Mouse (Mus musculus): ENCODE measurements around the gene Pnpla6. TPM values are rescaled to one million over a fixed set of nuclear protein-coding genes. Genes with fewer than 3 reads are reported as not detected.

Pnpla6 gene
- polyA plus RNA-seq, 1 experiment from 2014 or later = 24.6 TPM

DNA sequence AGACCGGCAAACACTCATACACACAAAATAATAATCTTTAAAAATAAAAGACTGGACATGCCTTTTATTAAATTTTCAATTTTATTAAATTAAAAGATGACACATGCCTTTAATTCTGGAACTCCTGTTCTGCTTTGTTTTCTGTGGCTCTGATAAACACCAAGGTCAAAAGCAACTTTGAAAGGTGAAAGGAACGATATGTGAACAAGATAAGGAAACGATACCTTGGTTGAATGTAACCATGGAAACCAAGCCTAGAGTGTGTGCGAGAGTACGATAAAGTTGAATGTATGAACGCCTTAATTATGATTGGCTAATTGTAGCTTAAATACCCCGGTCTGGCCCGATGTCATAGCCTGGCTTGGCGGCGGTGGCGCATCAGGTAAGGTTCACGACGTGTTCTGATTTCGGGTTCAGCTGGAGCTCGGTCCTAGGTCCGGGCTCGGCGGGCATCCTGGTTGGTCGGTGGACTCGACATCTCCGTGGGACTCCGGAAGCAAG is 32.9 kb upstream of the Pnpla6 start:
- Histone ChIP-seq H3K27me3 (ENCODE audit: control insufficient read depth, insufficient read depth, low read length) (no peaks in the 10 kb centered on the region), H3K36me3 (ENCODE audit: control insufficient read depth, insufficient read depth, low read length) (no peaks in the 10 kb centered on the region), H3K9ac (replicated peaks; ENCODE audit: low read depth, low read length) (no peak overlapping the region), H3K27ac (ENCODE audit: low read length) (no peak overlapping the region), H3K9me3 (ENCODE audit: control insufficient read depth, low read depth, low read length) (no peaks in the 10 kb centered on the region), H3K4me3 (ENCODE audit: low read depth, low read length) (no peak overlapping the region), H3K4me2 (replicated peaks; ENCODE audit: low read depth, low read length) (no peak overlapping the region), H3K4me1 (ENCODE audit: control insufficient read depth, insufficient read depth, low read length) (no peaks in the 10 kb centered on the region)
- 81% methylated on average over 22 of the region's 22 CpGs for WGBS
- no peak for ATAC-seq (ENCODE audit: insufficient number of reproducible peaks, insufficient read depth, low FRiP score, low read depth)

DNA sequence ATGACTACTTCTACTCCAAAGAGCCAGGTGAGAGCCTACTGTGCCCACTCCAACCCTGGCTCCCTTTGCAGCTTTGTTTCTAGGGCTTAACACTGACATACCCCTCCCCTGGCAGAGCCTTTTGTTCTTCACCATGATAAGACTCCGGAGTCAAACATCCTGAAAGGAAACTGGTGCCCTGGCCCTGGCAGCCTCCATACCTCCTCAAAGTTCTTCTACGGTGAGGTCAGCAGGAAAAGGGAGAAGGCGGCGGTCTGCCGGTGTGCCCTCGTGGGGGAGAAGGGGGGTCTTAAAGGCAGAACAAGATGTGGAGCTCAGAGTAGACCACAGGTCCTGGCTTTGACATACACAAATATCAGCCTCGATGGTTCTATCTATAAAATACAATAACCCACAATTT is 31.6 kb upstream of the Pnpla6 start:
- Histone ChIP-seq H3K9ac (replicated peaks; ENCODE audit: low read depth, low read length) (no peak overlapping the region), H3K4me2 (replicated peaks; ENCODE audit: low read depth, low read length) (no peak overlapping the region), H3K36me3 (ENCODE audit: control insufficient read depth, insufficient read depth, low read length) (no peaks in the 10 kb centered on the region), H3K27ac (ENCODE audit: low read length) (no peak overlapping the region), H3K9me3 (ENCODE audit: control insufficient read depth, low read depth, low read length) (no peaks in the 10 kb centered on the region), H3K27me3 (ENCODE audit: control insufficient read depth, insufficient read depth, low read length) (no peaks in the 10 kb centered on the region), H3K4me1 (ENCODE audit: control insufficient read depth, insufficient read depth, low read length) (no peaks in the 10 kb centered on the region), H3K4me3 (ENCODE audit: low read depth, low read length) (no peak overlapping the region)
- WGBS = 72% methylated on average over 7 of the region's 7 CpGs
- no peak for ATAC-seq (ENCODE audit: insufficient number of reproducible peaks, insufficient read depth, low FRiP score, low read depth)

DNA sequence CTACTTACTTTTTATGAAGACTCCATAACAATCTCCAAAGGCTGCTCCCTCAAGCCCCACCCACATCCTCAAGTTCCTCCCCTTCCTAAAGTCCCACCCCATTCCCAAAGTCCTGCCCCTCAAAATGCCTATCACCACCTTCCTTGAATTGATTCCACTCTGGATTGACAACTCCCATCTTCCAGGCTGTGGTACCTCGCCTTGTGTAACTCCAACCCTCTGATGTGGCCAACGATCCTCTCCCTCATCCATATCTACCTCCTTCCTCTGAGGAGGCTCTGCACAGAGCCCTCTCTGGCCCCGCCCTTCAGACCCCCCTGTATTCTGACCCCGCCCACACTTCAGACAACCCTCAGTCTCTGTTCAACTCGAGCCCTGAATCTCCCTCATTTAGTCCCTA is 30.0 kb upstream of the Pnpla6 start:
- Histone ChIP-seq H3K27me3 (ENCODE audit: control insufficient read depth, insufficient read depth, low read length) (no peaks in the 10 kb centered on the region), H3K4me1 (ENCODE audit: control insufficient read depth, insufficient read depth, low read length) (no peaks in the 10 kb centered on the region), H3K36me3 (ENCODE audit: control insufficient read depth, insufficient read depth, low read length) (no peaks in the 10 kb centered on the region), H3K27ac (ENCODE audit: low read length) (no peak overlapping the region), H3K9me3 (ENCODE audit: control insufficient read depth, low read depth, low read length) (no peaks in the 10 kb centered on the region), H3K4me2 (replicated peaks; ENCODE audit: low read depth, low read length) (no peak overlapping the region), H3K4me3 (ENCODE audit: low read depth, low read length) (no peak overlapping the region), H3K9ac (replicated peaks; ENCODE audit: low read depth, low read length) (no peak overlapping the region)
- WGBS = 25% methylated on average over 5 of the region's 5 CpGs
- ATAC-seq (ENCODE audit: insufficient number of reproducible peaks, insufficient read depth, low FRiP score, low read depth) = no peak

DNA sequence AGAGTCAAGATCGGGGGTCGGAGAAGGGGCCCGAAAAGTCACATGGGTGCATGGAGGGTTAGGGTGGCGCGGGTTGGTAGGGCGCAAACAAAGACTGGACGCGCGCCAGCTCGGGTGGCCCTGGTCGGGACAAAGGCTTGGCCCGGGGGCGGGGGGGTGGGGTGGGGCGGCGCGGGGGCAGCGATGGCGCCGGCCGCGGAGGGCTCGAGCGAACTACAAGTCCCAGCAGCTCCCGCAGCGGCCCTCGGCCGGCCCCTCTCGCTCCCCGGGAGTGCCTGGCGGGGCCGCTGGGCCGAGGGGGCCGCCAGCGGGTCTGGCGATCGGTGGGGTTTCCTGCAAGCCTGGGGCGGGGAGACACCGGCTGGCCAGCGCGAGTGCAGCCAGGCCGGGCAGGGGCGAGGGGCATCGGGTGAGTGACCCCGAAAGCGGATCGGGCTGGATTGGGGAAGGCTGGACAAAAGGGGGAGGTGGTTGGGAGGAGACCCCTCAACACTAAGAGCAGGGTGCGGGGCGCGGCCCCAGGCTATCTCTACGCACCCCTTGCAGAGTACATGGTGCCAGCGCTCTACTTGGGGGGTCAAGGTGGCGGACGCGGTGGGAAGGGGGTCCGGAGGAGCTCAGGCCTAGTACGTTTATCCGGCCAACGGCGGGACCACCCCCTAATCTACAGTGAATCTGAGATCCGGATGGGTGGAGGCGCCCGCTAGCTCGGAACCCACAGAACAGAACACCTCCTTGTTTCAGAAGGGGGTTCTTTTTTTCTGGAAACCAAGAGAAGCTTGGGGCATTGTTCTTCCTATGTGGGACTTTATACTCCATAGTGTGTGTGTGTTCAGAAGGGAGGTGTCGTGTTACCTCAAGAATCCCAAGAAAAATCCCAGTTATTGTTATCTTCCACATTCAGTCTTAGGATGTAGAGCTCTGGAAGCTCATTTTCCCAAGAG is 22.0 kb upstream of the Pnpla6 start, which contains the start of gene Zfp358:
TSS of gene Zfp358 (plus strand) at position 238 of the 944 bp plus-strand sequence.
- peaks cover 5% of the 10 kb centered on the region; the same call in 1 of the 2 replicates for H3K4me1 ChIP-seq (ENCODE audit: control insufficient read depth, insufficient read depth, low read length)
- H3K27me3 ChIP-seq (ENCODE audit: control insufficient read depth, insufficient read depth, low read length) = no peaks in the 10 kb centered on the region
- ATAC-seq (ENCODE audit: insufficient number of reproducible peaks, insufficient read depth, low FRiP score, low read depth) = peak; percentile 92
- H3K9ac ChIP-seq (replicated peaks; ENCODE audit: low read depth, low read length) = peak within 1 kb of the TSS; percentile 97
- WGBS = under 1% methylated on average over 53 of the region's 64 CpGs
- peak within 1 kb of the TSS; percentile 46 for H3K4me2 ChIP-seq (replicated peaks; ENCODE audit: low read depth, low read length)
- H3K27ac ChIP-seq (ENCODE audit: low read length) = peak within 1 kb of the TSS; percentile 88
- peak within 1 kb of the TSS; percentile 92 for H3K4me3 ChIP-seq (ENCODE audit: low read depth, low read length)
- H3K36me3 ChIP-seq (ENCODE audit: control insufficient read depth, insufficient read depth, low read length) = peaks cover 25% of the 10 kb centered on the region
- H3K9me3 ChIP-seq (ENCODE audit: control insufficient read depth, low read depth, low read length) = no peaks in the 10 kb centered on the region

DNA sequence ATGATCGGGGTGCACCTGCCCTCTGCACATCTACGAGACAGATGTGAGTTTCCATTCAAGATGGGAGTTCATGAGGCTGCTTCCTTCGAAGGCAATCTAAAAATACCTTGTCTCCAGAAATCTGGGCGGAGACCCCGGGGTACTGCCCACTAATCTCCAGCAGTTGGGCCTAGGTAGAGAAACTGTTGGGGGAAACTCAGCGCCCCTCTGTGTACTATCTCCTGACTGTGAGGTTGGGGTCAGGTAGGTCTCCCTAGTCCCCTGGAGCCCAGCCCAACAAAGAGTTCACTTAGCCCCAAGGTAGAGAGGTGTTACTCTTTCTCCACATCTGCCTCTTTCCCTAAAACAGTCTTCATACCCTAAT is 21.4 kb upstream of the Pnpla6 start:
- Histone ChIP-seq H3K9ac (replicated peaks; ENCODE audit: low read depth, low read length) (peak overlapping the region; percentile 97), H3K4me2 (replicated peaks; ENCODE audit: low read depth, low read length) (peak overlapping the region; percentile 46), H3K4me1 (ENCODE audit: control insufficient read depth, insufficient read depth, low read length) (peaks cover 5% of the 10 kb centered on the region; the same call in 1 of the 2 replicates), H3K9me3 (ENCODE audit: control insufficient read depth, low read depth, low read length) (no peaks in the 10 kb centered on the region), H3K36me3 (ENCODE audit: control insufficient read depth, insufficient read depth, low read length) (peaks cover 25% of the 10 kb centered on the region), H3K27me3 (ENCODE audit: control insufficient read depth, insufficient read depth, low read length) (no peaks in the 10 kb centered on the region), H3K4me3 (ENCODE audit: low read depth, low read length) (peak overlapping the region; percentile 92), H3K27ac (ENCODE audit: low read length) (no peak overlapping the region; the same call in 1 of the 2 replicates)
- WGBS = 22% methylated on average over 6 of the region's 6 CpGs
- ATAC-seq (ENCODE audit: insufficient number of reproducible peaks, insufficient read depth, low FRiP score, low read depth) = no peak

DNA sequence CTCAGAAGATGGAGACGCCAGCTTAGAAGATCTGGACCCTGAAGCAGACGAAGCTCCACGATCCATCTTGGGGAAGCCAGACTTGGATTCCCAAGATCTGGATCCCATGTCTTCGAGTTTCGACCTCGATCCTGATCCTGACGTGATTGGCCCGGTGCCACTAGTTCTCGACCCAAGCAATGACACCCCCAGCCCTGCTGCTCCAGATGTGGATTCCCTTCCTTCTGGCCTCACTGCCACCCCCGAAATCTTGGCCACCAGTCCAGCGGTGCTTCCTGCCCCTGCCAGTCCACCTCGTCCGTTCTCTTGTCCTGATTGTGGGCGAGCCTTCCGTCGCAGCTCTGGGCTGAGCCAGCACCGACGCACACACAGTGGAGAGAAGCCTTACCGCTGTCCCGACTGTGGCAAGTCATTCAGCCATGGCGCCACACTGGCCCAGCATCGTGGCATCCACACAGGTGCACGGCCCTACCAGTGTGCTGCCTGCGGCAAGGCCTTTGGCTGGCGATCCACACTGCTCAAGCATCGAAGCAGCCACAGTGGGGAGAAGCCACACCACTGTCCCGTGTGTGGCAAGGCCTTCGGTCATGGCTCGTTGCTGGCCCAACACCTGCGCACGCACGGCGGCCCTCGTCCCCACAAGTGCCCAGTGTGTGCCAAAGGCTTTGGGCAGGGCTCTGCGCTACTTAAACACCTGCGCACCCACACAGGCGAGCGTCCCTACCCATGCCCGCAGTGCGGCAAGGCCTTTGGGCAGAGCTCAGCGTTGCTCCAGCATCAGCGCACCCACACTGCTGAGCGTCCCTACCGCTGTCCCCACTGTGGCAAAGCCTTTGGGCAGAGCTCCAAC is 19.4 kb upstream of the Pnpla6 start:
- Histone ChIP-seq H3K4me1 (ENCODE audit: control insufficient read depth, insufficient read depth, low read length) (peaks cover 12% of the 10 kb centered on the region; the same call in 1 of the 2 replicates), H3K4me2 (replicated peaks; ENCODE audit: low read depth, low read length) (no peak overlapping the region), H3K36me3 (ENCODE audit: control insufficient read depth, insufficient read depth, low read length) (peaks cover 25% of the 10 kb centered on the region), H3K27me3 (ENCODE audit: control insufficient read depth, insufficient read depth, low read length) (no peaks in the 10 kb centered on the region), H3K9ac (replicated peaks; ENCODE audit: low read depth, low read length) (no peak overlapping the region), H3K4me3 (ENCODE audit: low read depth, low read length) (no peak overlapping the region), H3K9me3 (ENCODE audit: control insufficient read depth, low read depth, low read length) (no peaks in the 10 kb centered on the region), H3K27ac (ENCODE audit: low read length) (no peak overlapping the region)
- WGBS = 95% methylated on average over 44 of the region's 44 CpGs
- no peak for ATAC-seq (ENCODE audit: insufficient number of reproducible peaks, insufficient read depth, low FRiP score, low read depth)

DNA sequence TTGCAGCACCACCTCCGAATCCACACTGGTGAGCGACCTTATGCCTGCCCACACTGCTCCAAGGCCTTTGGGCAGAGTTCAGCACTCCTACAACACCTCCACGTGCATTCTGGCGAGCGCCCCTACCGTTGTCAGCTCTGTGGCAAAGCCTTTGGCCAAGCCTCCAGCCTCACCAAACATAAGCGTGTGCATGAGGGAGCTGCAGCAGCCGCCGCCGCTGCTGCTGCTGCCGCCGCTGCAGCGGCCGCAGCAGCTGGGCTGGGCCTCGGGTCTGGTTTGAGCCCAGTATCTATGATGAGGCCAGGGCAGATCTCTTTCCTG is 18.8 kb upstream of the Pnpla6 start:
- Histone ChIP-seq H3K4me3 (ENCODE audit: low read depth, low read length) (no peak overlapping the region), H3K27ac (ENCODE audit: low read length) (no peak overlapping the region), H3K36me3 (ENCODE audit: control insufficient read depth, insufficient read depth, low read length) (peaks cover 25% of the 10 kb centered on the region), H3K9me3 (ENCODE audit: control insufficient read depth, low read depth, low read length) (no peaks in the 10 kb centered on the region), H3K4me2 (replicated peaks; ENCODE audit: low read depth, low read length) (no peak overlapping the region), H3K27me3 (ENCODE audit: control insufficient read depth, insufficient read depth, low read length) (no peaks in the 10 kb centered on the region), H3K9ac (replicated peaks; ENCODE audit: low read depth, low read length) (no peak overlapping the region), H3K4me1 (ENCODE audit: control insufficient read depth, insufficient read depth, low read length) (peaks cover 18% of the 10 kb centered on the region; the same call in 1 of the 2 replicates)
- no peak for ATAC-seq (ENCODE audit: insufficient number of reproducible peaks, insufficient read depth, low FRiP score, low read depth)
- whole genome bisulfite sequencing = 91% methylated on average over 15 of the region's 15 CpGs

DNA sequence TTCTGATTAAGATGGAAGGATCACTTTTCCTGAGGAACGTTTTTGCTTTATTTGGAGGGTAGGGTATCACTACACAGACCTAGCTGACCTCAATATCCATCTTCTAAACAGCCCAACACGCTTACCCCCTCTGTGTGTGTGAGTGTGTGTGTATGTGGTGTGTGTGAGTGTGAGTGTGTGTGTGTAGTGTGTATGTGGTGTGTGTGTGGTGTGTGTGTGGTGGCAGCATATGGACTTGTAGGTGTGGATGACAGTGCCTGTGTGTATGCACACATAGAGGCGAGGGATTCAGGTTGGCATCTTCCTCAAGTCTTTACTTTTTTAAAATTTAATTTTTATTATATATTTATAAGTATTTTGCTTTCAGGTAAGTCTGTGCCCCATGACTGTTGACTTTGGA is 16.6 kb upstream of the Pnpla6 start:
- Histone ChIP-seq H3K4me2 (replicated peaks; ENCODE audit: low read depth, low read length) (no peak overlapping the region), H3K27ac (ENCODE audit: low read length) (no peak overlapping the region), H3K9me3 (ENCODE audit: control insufficient read depth, low read depth, low read length) (no peaks in the 10 kb centered on the region), H3K4me1 (ENCODE audit: control insufficient read depth, insufficient read depth, low read length) (peaks cover 22% of the 10 kb centered on the region; the same call in 1 of the 2 replicates), H3K36me3 (ENCODE audit: control insufficient read depth, insufficient read depth, low read length) (peaks cover 25% of the 10 kb centered on the region), H3K4me3 (ENCODE audit: low read depth, low read length) (no peak overlapping the region), H3K27me3 (ENCODE audit: control insufficient read depth, insufficient read depth, low read length) (no peaks in the 10 kb centered on the region), H3K9ac (replicated peaks; ENCODE audit: low read depth, low read length) (no peak overlapping the region)
- WGBS = 85% methylated on average over 3 of the region's 3 CpGs
- ATAC-seq (ENCODE audit: insufficient number of reproducible peaks, insufficient read depth, low FRiP score, low read depth) = no peak

Data from stomach, embryonic 14.5 days (tissue).